Mouse (Mus musculus): ENCODE measurements around the gene Pxylp1. TPM values are rescaled to one million over a fixed set of nuclear protein-coding genes. Genes with fewer than 3 reads are reported as not detected.

Gene Pxylp1
- polyA plus RNA-seq, 1 experiment from 2014 or later, result 33.5 TPM

GRCm38 (mm10) chr9:96870104-96870503, 22.4 kb downstream of the Pxylp1 start:
- ATAC-seq (ENCODE audit: insufficient read depth, low FRiP score, low TSS enrichment) (no peak), DNase-seq (ENCODE audit: low spot score) (no peak)
- WGBS, result 82% methylated on average over 8 of the region's 8 CpGs
- H3K9ac ChIP-seq (ENCODE audit: low read length), result no peak overlapping the region
- H3K4me2 ChIP-seq (ENCODE audit: low read depth), result no peak overlapping the region
- no peaks in the 10 kb centered on the region; the same call in 1 of the 2 replicates for H3K36me3 ChIP-seq (ENCODE audit: control insufficient read depth, insufficient read depth, low read length)
- no peak overlapping the region for H3K4me3 ChIP-seq (ENCODE audit: low read depth, low read length)
- H3K27me3 ChIP-seq (ENCODE audit: control insufficient read depth, insufficient read depth, low read length), result no peaks in the 10 kb centered on the region
- H3K4me1 ChIP-seq (ENCODE audit: control insufficient read depth, insufficient read depth, low read length), result no peaks in the 10 kb centered on the region
- H3K27ac ChIP-seq (ENCODE audit: low read depth, low read length), result no peak overlapping the region
- no peaks in the 10 kb centered on the region for H3K9me3 ChIP-seq (ENCODE audit: control insufficient read depth, low read length)

GRCm38 (mm10) chr9:96869542-96869941, 22.9 kb downstream of the Pxylp1 start:
- no peak overlapping the region for H3K4me2 ChIP-seq (ENCODE audit: low read depth)
- DNase-seq (ENCODE audit: low spot score) (no peak), ATAC-seq (ENCODE audit: insufficient read depth, low FRiP score, low TSS enrichment) (no peak)
- no peaks in the 10 kb centered on the region for H3K4me1 ChIP-seq (ENCODE audit: control insufficient read depth, insufficient read depth, low read length)
- 93% methylated on average over 5 of the region's 5 CpGs for WGBS
- no peaks in the 10 kb centered on the region for H3K9me3 ChIP-seq (ENCODE audit: control insufficient read depth, low read length)
- H3K27ac ChIP-seq (ENCODE audit: low read depth, low read length), result no peak overlapping the region
- no peak overlapping the region for H3K4me3 ChIP-seq (ENCODE audit: low read depth, low read length)
- H3K27me3 ChIP-seq (ENCODE audit: control insufficient read depth, insufficient read depth, low read length), result no peaks in the 10 kb centered on the region
- no peaks in the 10 kb centered on the region; the same call in 1 of the 2 replicates for H3K36me3 ChIP-seq (ENCODE audit: control insufficient read depth, insufficient read depth, low read length)
- no peak overlapping the region for H3K9ac ChIP-seq (ENCODE audit: low read length)

GRCm38 (mm10) chr9:96868546-96868945, 23.9 kb downstream of the Pxylp1 start:
- no peak overlapping the region for H3K27ac ChIP-seq (ENCODE audit: low read depth, low read length)
- 88% methylated on average over 6 of the region's 6 CpGs for WGBS
- H3K27me3 ChIP-seq (ENCODE audit: control insufficient read depth, insufficient read depth, low read length), result no peaks in the 10 kb centered on the region
- ATAC-seq (ENCODE audit: insufficient read depth, low FRiP score, low TSS enrichment) (no peak), DNase-seq (ENCODE audit: low spot score) (no peak)
- no peak overlapping the region for H3K9ac ChIP-seq (ENCODE audit: low read length)
- H3K4me3 ChIP-seq (ENCODE audit: low read depth, low read length), result no peak overlapping the region
- H3K36me3 ChIP-seq (ENCODE audit: control insufficient read depth, insufficient read depth, low read length), result no peaks in the 10 kb centered on the region; the same call in 1 of the 2 replicates
- no peak overlapping the region for H3K4me2 ChIP-seq (ENCODE audit: low read depth)
- no peaks in the 10 kb centered on the region for H3K4me1 ChIP-seq (ENCODE audit: control insufficient read depth, insufficient read depth, low read length)
- no peaks in the 10 kb centered on the region for H3K9me3 ChIP-seq (ENCODE audit: control insufficient read depth, low read length)

DNA sequence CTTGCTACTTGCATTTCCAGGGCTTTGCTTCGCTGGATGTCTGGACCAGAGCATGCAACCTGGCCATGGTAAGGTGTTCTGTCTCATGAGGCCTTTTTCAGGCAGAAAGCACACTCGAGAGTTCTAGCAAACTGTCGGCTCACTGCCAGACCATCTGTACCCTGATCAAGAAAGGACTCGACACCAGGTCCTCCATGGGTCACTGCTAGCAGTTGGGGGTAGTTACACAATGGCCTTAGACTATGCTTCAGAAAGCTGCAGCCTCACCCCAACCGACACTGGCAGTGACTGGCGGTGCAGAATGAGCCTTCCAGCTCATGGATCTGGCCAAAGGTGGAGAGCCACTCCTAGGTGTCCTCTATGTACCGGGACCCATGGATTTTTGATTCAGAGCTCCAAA, 25.3 kb downstream of the Pxylp1 start:
- DNase-seq (ENCODE audit: low spot score), result no peak
- H3K4me2 ChIP-seq (ENCODE audit: low read depth), result no peak overlapping the region
- no peak overlapping the region for H3K9ac ChIP-seq (ENCODE audit: low read length)
- H3K4me1 ChIP-seq (ENCODE audit: control insufficient read depth, insufficient read depth, low read length), result no peaks in the 10 kb centered on the region
- WGBS, result 39% methylated on average over 7 of the region's 7 CpGs
- no peak overlapping the region for H3K27ac ChIP-seq (ENCODE audit: low read depth, low read length)
- no peaks in the 10 kb centered on the region; the same call in 1 of the 2 replicates for H3K36me3 ChIP-seq (ENCODE audit: control insufficient read depth, insufficient read depth, low read length)
- H3K27me3 ChIP-seq (ENCODE audit: control insufficient read depth, insufficient read depth, low read length), result no peaks in the 10 kb centered on the region
- no peak overlapping the region for H3K4me3 ChIP-seq (ENCODE audit: low read depth, low read length)
- no peaks in the 10 kb centered on the region for H3K9me3 ChIP-seq (ENCODE audit: control insufficient read depth, low read length)
- no peak for ATAC-seq (ENCODE audit: insufficient read depth, low FRiP score, low TSS enrichment)

GRCm38 (mm10) chr9:96866196-96866595, 26.3 kb downstream of the Pxylp1 start:
- ATAC-seq (ENCODE audit: insufficient read depth, low FRiP score, low TSS enrichment) (no peak), DNase-seq (ENCODE audit: low spot score) (no peak)
- 97% methylated on average over 5 of the region's 5 CpGs for WGBS
- Histone ChIP-seq H3K4me2 (ENCODE audit: low read depth) (no peak overlapping the region), H3K9ac (ENCODE audit: low read length) (no peak overlapping the region), H3K27ac (ENCODE audit: low read depth, low read length) (no peak overlapping the region), H3K4me3 (ENCODE audit: low read depth, low read length) (no peak overlapping the region), H3K9me3 (ENCODE audit: control insufficient read depth, low read length) (no peaks in the 10 kb centered on the region), H3K4me1 (ENCODE audit: control insufficient read depth, insufficient read depth, low read length) (no peaks in the 10 kb centered on the region), H3K36me3 (ENCODE audit: control insufficient read depth, insufficient read depth, low read length) (no peaks in the 10 kb centered on the region; the same call in 1 of the 2 replicates), H3K27me3 (ENCODE audit: control insufficient read depth, insufficient read depth, low read length) (no peaks in the 10 kb centered on the region)

DNA sequence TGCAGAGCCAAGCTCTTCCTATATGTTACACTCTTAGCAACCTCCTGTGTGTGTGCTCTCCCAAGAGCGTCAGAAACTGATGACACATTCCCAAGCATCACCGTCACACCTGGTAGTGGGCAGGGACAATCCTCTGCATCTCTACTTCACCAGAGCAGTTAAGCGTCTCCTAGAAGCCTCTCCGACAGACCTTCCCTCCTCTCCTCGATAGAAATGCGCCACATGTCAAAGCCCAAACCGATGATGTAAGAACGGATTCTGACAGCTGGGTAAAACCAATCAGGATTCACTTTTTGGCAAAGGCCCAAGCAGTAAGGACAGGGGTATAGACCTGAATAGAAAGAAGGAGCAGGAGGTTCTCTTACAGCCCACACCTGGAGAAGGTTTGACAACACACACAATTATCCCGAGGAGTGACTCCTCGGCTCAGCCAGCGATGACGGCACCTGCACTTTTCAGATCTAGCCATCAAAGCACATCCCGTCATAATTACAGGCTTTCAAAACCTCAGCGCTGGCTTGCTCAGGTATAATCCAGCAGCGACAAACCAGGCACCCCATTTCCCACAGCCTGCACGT, 26.9 kb downstream of the Pxylp1 start:
- Histone ChIP-seq H3K4me1 (ENCODE audit: control insufficient read depth, insufficient read depth, low read length) (no peaks in the 10 kb centered on the region), H3K4me3 (ENCODE audit: low read depth, low read length) (no peak overlapping the region), H3K36me3 (ENCODE audit: control insufficient read depth, insufficient read depth, low read length) (no peaks in the 10 kb centered on the region; the same call in 1 of the 2 replicates), H3K4me2 (ENCODE audit: low read depth) (no peak overlapping the region), H3K27me3 (ENCODE audit: control insufficient read depth, insufficient read depth, low read length) (no peaks in the 10 kb centered on the region), H3K27ac (ENCODE audit: low read depth, low read length) (no peak overlapping the region), H3K9me3 (ENCODE audit: control insufficient read depth, low read length) (no peaks in the 10 kb centered on the region), H3K9ac (ENCODE audit: low read length) (no peak overlapping the region)
- no peak for DNase-seq (ENCODE audit: low spot score)
- 90% methylated on average over 16 of the region's 16 CpGs for WGBS
- no peak for ATAC-seq (ENCODE audit: insufficient read depth, low FRiP score, low TSS enrichment)

DNA sequence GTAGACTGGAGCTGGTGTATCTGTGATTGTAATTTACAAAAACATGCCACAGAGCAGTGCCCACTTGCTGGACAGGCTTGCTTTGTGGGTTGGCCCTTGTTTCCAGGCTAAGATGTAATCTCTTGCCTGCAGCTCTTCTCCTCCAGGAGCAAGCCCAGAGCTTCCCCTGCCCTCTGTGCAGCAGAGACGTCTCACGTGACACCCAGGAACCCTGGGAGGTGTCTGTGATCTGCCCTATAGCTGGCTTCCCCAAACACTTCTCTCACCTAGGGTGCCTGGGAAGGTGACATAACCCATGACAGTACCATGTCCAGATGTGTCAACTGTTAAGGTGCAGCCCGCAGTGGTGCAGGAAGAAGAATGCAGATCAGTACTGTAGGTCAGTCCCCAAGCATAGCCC, 28.9 kb downstream of the Pxylp1 start:
- H3K9me3 ChIP-seq (ENCODE audit: control insufficient read depth, low read length), result no peaks in the 10 kb centered on the region
- H3K27ac ChIP-seq (ENCODE audit: low read depth, low read length), result no peak overlapping the region
- no peak overlapping the region for H3K4me3 ChIP-seq (ENCODE audit: low read depth, low read length)
- no peaks in the 10 kb centered on the region for H3K27me3 ChIP-seq (ENCODE audit: control insufficient read depth, insufficient read depth, low read length)
- DNase-seq (ENCODE audit: low spot score) (no peak), ATAC-seq (ENCODE audit: insufficient read depth, low FRiP score, low TSS enrichment) (no peak)
- no peak overlapping the region for H3K9ac ChIP-seq (ENCODE audit: low read length)
- no peaks in the 10 kb centered on the region for H3K4me1 ChIP-seq (ENCODE audit: control insufficient read depth, insufficient read depth, low read length)
- H3K36me3 ChIP-seq (ENCODE audit: control insufficient read depth, insufficient read depth, low read length), result no peaks in the 10 kb centered on the region
- no peak overlapping the region for H3K4me2 ChIP-seq (ENCODE audit: low read depth)
- 73% methylated on average over 3 of the region's 3 CpGs for WGBS

- DNase-seq (ENCODE audit: low spot score), result no peak
- H3K27me3 ChIP-seq (ENCODE audit: control insufficient read depth, insufficient read depth, low read length), result no peaks in the 10 kb centered on the region
- 79% methylated on average over 4 of the region's 4 CpGs for WGBS
- no peaks in the 10 kb centered on the region for H3K9me3 ChIP-seq (ENCODE audit: control insufficient read depth, low read length)
- no peak overlapping the region for H3K4me2 ChIP-seq (ENCODE audit: low read depth)
- H3K36me3 ChIP-seq (ENCODE audit: control insufficient read depth, insufficient read depth, low read length), result no peaks in the 10 kb centered on the region
- no peak overlapping the region for H3K4me3 ChIP-seq (ENCODE audit: low read depth, low read length)
- no peaks in the 10 kb centered on the region for H3K4me1 ChIP-seq (ENCODE audit: control insufficient read depth, insufficient read depth, low read length)
- no peak for ATAC-seq (ENCODE audit: insufficient read depth, low FRiP score, low TSS enrichment)
- H3K27ac ChIP-seq (ENCODE audit: low read depth, low read length), result no peak overlapping the region
- H3K9ac ChIP-seq (ENCODE audit: low read length), result no peak overlapping the region
Observed at GRCm38 (mm10) chr9:96862836-96863235, 29.6 kb downstream of the Pxylp1 start.

DNA sequence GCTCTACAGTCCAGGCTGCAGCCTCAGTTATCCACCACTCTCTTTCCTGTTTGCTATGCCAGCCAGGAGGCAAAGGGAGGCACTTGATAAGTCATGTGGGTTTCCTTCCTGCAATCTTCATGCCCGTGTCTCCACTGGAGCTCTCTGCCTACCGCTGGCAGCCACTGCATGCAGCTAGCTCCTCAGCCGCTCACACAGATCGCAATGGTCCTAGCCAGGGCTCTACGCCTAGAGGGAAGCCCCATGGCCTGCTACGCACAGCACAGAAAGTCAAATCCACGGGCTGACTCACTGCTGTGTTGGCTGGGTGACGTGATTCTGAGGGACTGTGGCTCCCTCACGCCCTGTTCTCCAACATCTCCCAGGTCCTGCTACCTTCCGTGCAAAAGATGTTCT, 31.4 kb downstream of the Pxylp1 start:
- Histone ChIP-seq H3K27ac (ENCODE audit: low read depth, low read length) (no peak overlapping the region), H3K27me3 (ENCODE audit: control insufficient read depth, insufficient read depth, low read length) (no peaks in the 10 kb centered on the region), H3K36me3 (ENCODE audit: control insufficient read depth, insufficient read depth, low read length) (no peaks in the 10 kb centered on the region), H3K4me3 (ENCODE audit: low read depth, low read length) (no peak overlapping the region), H3K4me1 (ENCODE audit: control insufficient read depth, insufficient read depth, low read length) (no peaks in the 10 kb centered on the region), H3K9me3 (ENCODE audit: control insufficient read depth, low read length) (no peaks in the 10 kb centered on the region), H3K9ac (ENCODE audit: low read length) (no peak overlapping the region), H3K4me2 (ENCODE audit: low read depth) (no peak overlapping the region)
- DNase-seq (ENCODE audit: low spot score) (no peak), ATAC-seq (ENCODE audit: insufficient read depth, low FRiP score, low TSS enrichment) (no peak)
- WGBS, result 86% methylated on average over 10 of the region's 10 CpGs
